Mouse (Mus musculus) hindlimb bud, embryonic 11.5 days (tissue): ENCODE data around the gene Cdkal1.

Experiments used
- DNase-seq: peaks from one replicate; pipeline ENCODE4 v3.0.0-alpha.2; 2012; ENCODE audit warnings: low read depth, low spot score; ENCODE audit errors: extremely low spot score

Cdkal1 gene

DNA sequence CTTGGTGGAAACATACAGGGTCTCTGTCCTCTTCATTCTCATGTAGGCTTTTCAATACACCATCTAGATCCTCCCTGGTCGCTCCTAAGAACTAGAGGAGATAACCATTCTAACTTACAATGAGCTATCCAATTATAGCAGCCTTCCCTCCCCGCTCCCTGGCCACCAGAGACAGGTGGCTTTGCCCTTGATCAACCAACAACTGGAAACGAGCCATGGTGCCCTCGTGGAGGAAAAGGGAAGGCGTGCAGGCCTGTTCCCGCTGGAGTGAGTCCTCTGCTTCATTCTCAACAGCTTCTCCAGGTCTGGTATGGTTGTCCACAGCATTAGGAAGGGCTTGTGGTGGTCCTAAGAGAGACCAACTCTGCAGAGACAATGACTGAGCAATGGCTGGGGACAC, 706.1 kb downstream of the Cdkal1 start:
- DNase-seq = no peak

DNA sequence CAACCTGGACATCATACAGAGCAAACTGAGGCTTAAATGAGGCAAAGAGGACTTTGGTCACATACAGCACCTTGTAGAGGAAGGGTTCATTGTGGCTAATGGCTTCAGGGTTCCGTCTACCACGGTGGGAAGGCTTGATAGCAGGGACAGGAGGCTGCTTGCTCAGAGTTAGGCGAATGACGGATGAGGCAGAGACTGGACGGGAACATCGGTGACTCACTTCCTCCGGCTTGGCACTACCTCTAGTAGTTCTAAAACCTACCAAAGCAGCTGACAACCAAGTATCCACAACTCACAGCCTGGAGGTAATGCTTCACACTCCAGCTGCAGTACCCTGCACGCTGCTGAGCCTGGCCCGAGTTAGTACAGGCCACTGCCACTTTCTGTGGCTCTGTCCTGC, 706.9 kb downstream of the Cdkal1 start:
- no peak for DNase-seq
